ENCODE assay signal across 8 mouse cellular contexts in the genomic region with DNA sequence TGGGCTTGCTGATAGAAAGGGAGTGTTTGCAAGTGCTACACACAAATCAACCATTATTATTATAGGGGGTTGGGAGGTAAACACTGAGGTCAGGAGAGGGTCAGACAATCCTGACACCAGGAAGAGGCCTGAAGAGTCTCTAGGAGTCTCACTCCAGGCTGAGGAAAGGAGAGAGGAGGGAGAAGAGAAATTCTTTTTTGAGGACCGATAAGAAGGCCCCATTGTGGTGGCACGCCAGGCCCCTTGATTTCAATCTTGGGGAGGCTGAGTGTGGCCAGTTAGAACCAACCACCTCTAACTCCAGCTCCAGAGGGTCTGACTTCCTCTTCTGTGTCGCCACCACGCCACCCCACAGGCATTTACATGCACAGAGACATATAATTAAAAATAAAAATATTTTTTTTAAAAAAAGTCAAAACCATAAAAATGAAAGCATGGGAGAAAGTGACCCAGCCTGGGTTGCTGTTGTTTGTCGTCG. TPM values are rescaled to one million over a fixed set of nuclear protein-coding genes. Genes with fewer than 3 reads are reported as not detected.
DNase-seq lines count a peak whose midpoint lies in the region; ATAC-seq and TF ChIP-seq lines count a peak whose summit lies in the region.

No protein-coding gene starts in this region.

- H3K4me1 ChIP-seq in limb, embryonic 15.5 days: peaks cover 25% of the 10 kb centered on the region
- H3K4me1 ChIP-seq in stomach, embryonic 16.5 days (ENCODE audit: control insufficient read depth, insufficient read depth, low read length): peaks cover 16% of the 10 kb centered on the region

- no peak for TF ChIP-seq CTCF in gastrocnemius, adult 2 months (IDR thresholded peaks at IDR 0.05)

- DNase-seq in gastrocnemius, adult 2 months: no peak
- DNase-seq in gastrocnemius, adult 8-10 months (ENCODE audit: low spot score in 2 of 2): no peak
- DNase-seq in thymus, postnatal 25 days: peak; percentile 5
- DNase-seq in thymus, adult 18-20 months: no peak
- no peak for DNase-seq in cerebellum, postnatal 10 days
- no peak for DNase-seq in spleen, postnatal 10 days (ENCODE audit: low spot score in 2 of 2)

- H3K9me3 ChIP-seq in limb, embryonic 15.5 days: no peaks in the 10 kb centered on the region
- no peaks in the 10 kb centered on the region for H3K9me3 ChIP-seq in stomach, embryonic 16.5 days (replicated peaks; ENCODE audit: control insufficient read depth, low read length)

- peak overlapping the region; percentile 72 for H3K4me3 ChIP-seq in gastrocnemius, adult 2 months
- H3K4me3 ChIP-seq in limb, embryonic 15.5 days: peak overlapping the region; percentile 70
- H3K4me3 ChIP-seq in stomach, embryonic 16.5 days (replicated peaks; ENCODE audit: low read length): peak overlapping the region; percentile 65

- peak overlapping the region; percentile 1; the same call in 1 of the 2 replicates for H3K27ac ChIP-seq in gastrocnemius, adult 2 months
- peak overlapping the region; percentile 47; the same call in 1 of the 2 replicates for H3K27ac ChIP-seq in limb, embryonic 15.5 days
- H3K27ac ChIP-seq in stomach, embryonic 16.5 days (ENCODE audit: low read length): peak overlapping the region; percentile 58; the same call in 1 of the 2 replicates

- WGBS in limb, embryonic 15.5 days: 26% methylated on average over 6 of the region's 6 CpGs
- WGBS in stomach, embryonic 16.5 days: 19% methylated on average over 6 of the region's 6 CpGs

- H3K36me3 ChIP-seq in limb, embryonic 15.5 days: peaks cover 16% of the 10 kb centered on the region
- 0 out of 2 replicates have a peak, but pooled peaks cover 2% of the 10 kb centered on the region for H3K36me3 ChIP-seq in stomach, embryonic 16.5 days (ENCODE audit: control insufficient read depth, insufficient read depth, low read length)

- H3K9ac ChIP-seq in limb, embryonic 15.5 days: no peak overlapping the region
- H3K9ac ChIP-seq in stomach, embryonic 16.5 days (ENCODE audit: low read length): peak overlapping the region; percentile 69

- peaks cover 11% of the 10 kb centered on the region; the same call in 1 of the 2 replicates for H3K27me3 ChIP-seq in limb, embryonic 15.5 days
- H3K27me3 ChIP-seq in stomach, embryonic 16.5 days (ENCODE audit: control insufficient read depth, insufficient read depth, low read length): no peaks in the 10 kb centered on the region

- no peak for ATAC-seq in limb, embryonic 15.5 days (ENCODE audit: insufficient number of reproducible peaks, low FRiP score, low TSS enrichment, low read depth)
- ATAC-seq in stomach, embryonic 16.5 days (ENCODE audit: insufficient read depth, low FRiP score): no peak

- peak overlapping the region; percentile 96 for H3K4me2 ChIP-seq in limb, embryonic 15.5 days
- peak overlapping the region; percentile 87 for H3K4me2 ChIP-seq in stomach, embryonic 16.5 days (ENCODE audit: low read depth, low read length)

- intact Hi-C loops in gastrocnemius, adult 2 months (cut with DNase I): no loop called here

RNA-seq across cellular contexts. Expression of a gene that starts 0.5 kb away (rescaled TPM):
- not detected for total RNA-seq in gastrocnemius, adult 2 months (2021)
- total RNA-seq in gastrocnemius, adult 8-10 months (2022): not detected
- 79.2 and 86.1 TPM in 2 replicates for polyA plus RNA-seq in limb, embryonic 15.5 days (2015; fragmentation: Nextera tagmentation; extraction: Ambion mirVana)
- polyA plus RNA-seq in stomach, embryonic 16.5 days (2015; fragmentation: Nextera tagmentation; extraction: Ambion mirVana): 74.5 and 76.2 TPM in 2 replicates

RNA-seq across cellular contexts. Expression of a gene that starts 4.0 kb away (rescaled TPM):
- not detected for total RNA-seq in gastrocnemius, adult 2 months (2021)
- total RNA-seq in gastrocnemius, adult 8-10 months (2022): not detected
- polyA plus RNA-seq in limb, embryonic 15.5 days (2015; fragmentation: Nextera tagmentation; extraction: Ambion mirVana): 0.43 and 0.45 TPM in 2 replicates
- polyA plus RNA-seq in stomach, embryonic 16.5 days (2015; fragmentation: Nextera tagmentation; extraction: Ambion mirVana): 0.16 and 0.22 TPM in 2 replicates

Comparison
In these comparisons a context has a peak if more than half of its experiments do, and no peak if none do; other contexts are left out.
1. H3K27ac ChIP-seq: peak in every context shown above with its lines; median percentile 58 in stomach, embryonic 16.5 days; 47 in limb, embryonic 15.5 days; 1 in gastrocnemius, adult 2 months.